Mouse (Mus musculus): ENCODE measurements at regions not wholly inside any gene's neighbourhood (a gene's known extent, or its start where the extent isn't known, plus 50 kb on each side); places are given as distances from the start of the nearest gene placed in this dataset.

GRCm38 (mm10) chr10:65845096-65845624 is 1250.8 kb upstream of the Jmjd1c start:
- peak; percentile 2 for DNase-seq (ENCODE audit: low spot score)

DNA sequence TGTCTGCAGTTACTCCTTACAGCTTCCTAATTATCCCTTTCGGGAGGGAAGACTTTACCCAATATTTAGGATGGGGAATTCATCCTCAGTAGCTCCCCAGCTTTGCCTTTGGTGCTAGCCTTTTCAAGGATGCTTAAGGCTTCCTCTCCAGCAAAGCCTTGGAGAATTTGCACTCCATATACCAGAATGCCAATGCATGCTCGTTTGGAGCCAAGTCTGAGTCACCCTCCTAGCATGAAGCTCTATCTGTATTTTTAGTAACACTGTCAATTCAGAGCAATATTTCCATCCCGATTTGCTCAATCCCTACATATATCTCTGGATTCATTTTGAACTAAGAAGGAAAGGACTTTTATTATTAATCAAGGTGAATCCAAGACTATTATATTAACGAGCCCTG is 1249.8 kb upstream of the Jmjd1c start:
- no peak for DNase-seq (ENCODE audit: low spot score)

DNA sequence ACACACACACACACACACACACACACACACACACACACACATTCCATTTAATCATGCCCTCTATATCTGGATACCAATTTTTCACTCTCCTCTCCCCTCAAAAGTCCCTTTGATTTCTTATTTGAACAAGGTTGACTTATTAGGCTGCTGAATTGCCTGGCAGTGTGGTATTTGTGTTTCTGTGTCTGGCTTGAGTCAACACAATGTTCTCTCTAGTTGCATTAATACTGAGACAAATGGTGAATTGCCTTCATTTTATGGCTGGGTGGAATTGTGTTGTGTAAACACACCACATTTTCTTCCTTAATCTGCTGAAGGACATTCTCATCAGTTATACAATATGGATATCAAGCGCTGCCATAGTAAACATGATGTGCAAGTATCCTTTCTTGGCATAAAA is 1248.3 kb upstream of the Jmjd1c start:
- DNase-seq (ENCODE audit: low spot score), result no peak

- DNase-seq (ENCODE audit: low spot score), result no peak
These were observed 1206.0 kb upstream of the Jmjd1c start for GRCm38 (mm10) chr10:65889881-65890280.

DNA sequence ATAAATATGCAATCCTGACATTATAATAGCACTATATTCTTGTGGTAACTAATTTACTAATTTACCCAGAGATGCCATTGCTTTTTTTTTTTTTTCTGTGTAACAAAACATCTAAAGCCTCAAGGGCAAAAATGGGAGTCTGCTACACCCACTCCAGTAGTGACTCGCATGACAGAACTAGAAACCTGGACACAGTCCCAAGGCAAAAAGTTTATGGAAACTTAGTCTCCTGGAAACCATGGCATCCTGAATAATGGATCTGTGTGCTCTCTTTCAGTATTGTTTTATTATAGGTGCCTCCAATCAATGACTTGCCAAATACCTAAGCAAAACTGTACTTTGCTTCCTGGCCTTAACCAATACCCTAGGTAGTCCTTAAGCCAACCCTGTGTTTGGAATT is 1188.4 kb upstream of the Jmjd1c start:
- no peak for DNase-seq (ENCODE audit: low spot score)

DNA sequence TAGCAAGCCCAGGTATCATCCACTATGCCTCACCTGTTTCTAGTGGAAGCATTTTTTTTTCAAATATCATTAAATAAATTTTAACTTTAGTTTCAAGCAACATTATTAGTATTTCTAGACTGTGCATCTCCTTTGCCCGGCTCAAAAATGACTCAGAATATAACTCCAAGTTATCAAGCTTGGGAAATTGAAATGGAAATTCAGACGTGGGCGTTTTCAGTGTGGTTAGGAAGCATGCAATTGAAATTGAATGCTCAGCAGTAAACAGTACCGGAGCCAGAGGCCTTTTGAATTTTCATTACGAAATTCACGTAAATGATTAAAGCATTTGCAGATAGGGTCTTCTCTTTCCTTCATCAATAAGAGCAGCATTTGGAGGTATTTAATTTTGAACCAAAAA is 1183.4 kb upstream of the Jmjd1c start:
- no peak for DNase-seq (ENCODE audit: low spot score)

GRCm38 (mm10) chr10:65932077-65932476 is 1163.8 kb upstream of the Jmjd1c start:
- DNase-seq (ENCODE audit: low spot score), result no peak

- no peak for DNase-seq (ENCODE audit: low spot score)
These were observed 1147.3 kb upstream of the Jmjd1c start for GRCm38 (mm10) chr10:65948587-65948986.

DNA sequence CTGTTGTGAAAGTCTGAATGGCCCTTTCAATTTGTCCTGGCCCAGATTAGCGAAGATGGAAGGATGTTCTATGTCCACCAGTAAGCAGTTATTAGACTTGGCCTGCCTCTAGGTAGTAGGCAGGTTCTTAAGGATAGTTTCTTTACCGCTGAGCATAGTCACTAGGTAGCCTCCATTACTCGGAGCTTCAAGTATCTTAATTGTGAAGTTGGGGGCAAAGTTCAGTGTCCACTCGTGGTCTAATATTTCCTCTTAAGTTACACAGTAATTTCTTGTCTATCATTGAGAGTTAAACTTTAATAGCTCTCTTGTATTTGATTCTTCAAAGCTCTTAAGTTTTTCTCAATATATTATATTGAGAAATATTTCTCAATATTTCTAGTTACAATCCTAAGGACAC is 1133.5 kb upstream of the Jmjd1c start:
- DNase-seq (ENCODE audit: low spot score), result no peak

GRCm38 (mm10) chr10:65969770-65970169 is 1126.2 kb upstream of the Jmjd1c start:
- DNase-seq (ENCODE audit: low spot score), result no peak

Measured in ovary, postnatal 36 days (tissue).